Mouse (Mus musculus): ENCODE data around the gene Pard3b. TPM values are rescaled to one million over a fixed set of nuclear protein-coding genes. Genes with fewer than 3 reads are reported as not detected.

The Pard3b gene
- total RNA-seq, 2 experiments from 2014 or later = 1.4 to 2.0 TPM

- no peak for ATAC-seq (replicated peaks; ENCODE audit: low FRiP score, low TSS enrichment, poor library complexity, severe bottlenecking)
Measured at GRCm38 (mm10) chr1:62333016-62333415, 694.4 kb downstream of the Pard3b start.

- no peak for ATAC-seq (replicated peaks; ENCODE audit: low FRiP score, low TSS enrichment, poor library complexity, severe bottlenecking)
Measured at GRCm38 (mm10) chr1:62334196-62334595, 695.6 kb downstream of the Pard3b start.

GRCm38 (mm10) chr1:62340261-62340660 is 701.6 kb downstream of the Pard3b start:
- no peak for ATAC-seq (replicated peaks; ENCODE audit: low FRiP score, low TSS enrichment, poor library complexity, severe bottlenecking)

- no peak for ATAC-seq (replicated peaks; ENCODE audit: low FRiP score, low TSS enrichment, poor library complexity, severe bottlenecking)
Measured at GRCm38 (mm10) chr1:62344286-62344685, 705.7 kb downstream of the Pard3b start.

- ATAC-seq (replicated peaks; ENCODE audit: low FRiP score, low TSS enrichment, poor library complexity, severe bottlenecking) = no peak
Measured at GRCm38 (mm10) chr1:62348371-62348770, 709.7 kb downstream of the Pard3b start.

- no peak for ATAC-seq (replicated peaks; ENCODE audit: low FRiP score, low TSS enrichment, poor library complexity, severe bottlenecking)
Measured at GRCm38 (mm10) chr1:62355496-62355895, 716.9 kb downstream of the Pard3b start.

GRCm38 (mm10) chr1:62374427-62375050 is 735.9 kb downstream of the Pard3b start:
- ATAC-seq (replicated peaks; ENCODE audit: low FRiP score, low TSS enrichment, poor library complexity, severe bottlenecking) = no peak

GRCm38 (mm10) chr1:62378335-62378734 is 739.7 kb downstream of the Pard3b start:
- ATAC-seq (replicated peaks; ENCODE audit: low FRiP score, low TSS enrichment, poor library complexity, severe bottlenecking) = no peak

GRCm38 (mm10) chr1:62382807-62383514 is 744.3 kb downstream of the Pard3b start:
- ATAC-seq (replicated peaks; ENCODE audit: low FRiP score, low TSS enrichment, poor library complexity, severe bottlenecking) = peak; percentile 79

GRCm38 (mm10) chr1:62384241-62384640 is 745.6 kb downstream of the Pard3b start:
- ATAC-seq (replicated peaks; ENCODE audit: low FRiP score, low TSS enrichment, poor library complexity, severe bottlenecking) = no peak

GRCm38 (mm10) chr1:62388013-62388412 is 749.4 kb downstream of the Pard3b start:
- no peak for ATAC-seq (replicated peaks; ENCODE audit: low FRiP score, low TSS enrichment, poor library complexity, severe bottlenecking)

- ATAC-seq (replicated peaks; ENCODE audit: low FRiP score, low TSS enrichment, poor library complexity, severe bottlenecking) = no peak
Measured at GRCm38 (mm10) chr1:62392863-62393262, 754.2 kb downstream of the Pard3b start.

- ATAC-seq (replicated peaks; ENCODE audit: low FRiP score, low TSS enrichment, poor library complexity, severe bottlenecking) = no peak
Measured at GRCm38 (mm10) chr1:62394555-62394954, 755.9 kb downstream of the Pard3b start.

GRCm38 (mm10) chr1:62398261-62398660 is 759.6 kb downstream of the Pard3b start:
- ATAC-seq (replicated peaks; ENCODE audit: low FRiP score, low TSS enrichment, poor library complexity, severe bottlenecking) = no peak

GRCm38 (mm10) chr1:62398738-62399137 is 760.1 kb downstream of the Pard3b start:
- ATAC-seq (replicated peaks; ENCODE audit: low FRiP score, low TSS enrichment, poor library complexity, severe bottlenecking) = no peak

GRCm38 (mm10) chr1:62405061-62405460 is 766.4 kb downstream of the Pard3b start:
- ATAC-seq (replicated peaks; ENCODE audit: low FRiP score, low TSS enrichment, poor library complexity, severe bottlenecking) = no peak

- ATAC-seq (replicated peaks; ENCODE audit: low FRiP score, low TSS enrichment, poor library complexity, severe bottlenecking) = no peak
Measured at GRCm38 (mm10) chr1:62411368-62411767, 772.7 kb downstream of the Pard3b start.

- ATAC-seq (replicated peaks; ENCODE audit: low FRiP score, low TSS enrichment, poor library complexity, severe bottlenecking) = no peak
Measured at GRCm38 (mm10) chr1:62412019-62412418, 773.4 kb downstream of the Pard3b start.

- no peak for ATAC-seq (replicated peaks; ENCODE audit: low FRiP score, low TSS enrichment, poor library complexity, severe bottlenecking)
Measured at GRCm38 (mm10) chr1:62412988-62413387, 774.4 kb downstream of the Pard3b start.

- ATAC-seq (replicated peaks; ENCODE audit: low FRiP score, low TSS enrichment, poor library complexity, severe bottlenecking) = no peak
Measured at GRCm38 (mm10) chr1:62414521-62414920, 775.9 kb downstream of the Pard3b start.
